Mouse (Mus musculus) hindbrain, embryonic 15.5 days (tissue): ENCODE measurements around the gene Ptpn11. TPM values are rescaled to one million over a fixed set of nuclear protein-coding genes. Genes with fewer than 3 reads are reported as not detected.

Source experiments
- ATAC-seq: fragments of 200-750 bp; cut with Nextera tagmentation; 2 replicates; pipeline ENCODE4 v1.8.0; 2017; ENCODE audit warnings: low read depth, moderate number of reproducible peaks, moderate TSS enrichment; ENCODE audit not compliant: low FRiP score
- H3K27ac ChIP-seq: fragments of 300-500 bp; sonication (generic); replicated peaks from 2 replicates; pipeline ENCODE4 v1.5.1; 2015; ENCODE audit warnings: mild to moderate bottlenecking, inconsistent platforms
- H3K27me3 ChIP-seq: fragments of 300-500 bp; sonication (generic); 2 replicates; pipeline ENCODE4 v1.6.1; 2015; ENCODE audit warnings: control low read depth, inconsistent platforms
- H3K36me3 ChIP-seq: fragments of 300-500 bp; sonication (generic); 2 replicates; pipeline ENCODE4 v1.6.1; 2015; ENCODE audit warnings: control low read depth, inconsistent platforms
- H3K4me1 ChIP-seq: fragments of 300-500 bp; sonication (generic); replicated peaks from 2 replicates; pipeline ENCODE4 v1.6.1; 2015; ENCODE audit warnings: control low read depth, inconsistent platforms
- H3K4me2 ChIP-seq: fragments of 300-500 bp; sonication (generic); 2 replicates; pipeline ENCODE4 v1.6.1; 2015; ENCODE audit warnings: moderate library complexity, mild to moderate bottlenecking, inconsistent platforms
- H3K4me3 ChIP-seq: fragments of 300-500 bp; sonication (generic); 2 replicates; pipeline ENCODE4 v1.5.1; 2015; ENCODE audit warnings: mild to moderate bottlenecking, inconsistent platforms
- H3K9ac ChIP-seq: fragments of 300-500 bp; sonication (generic); 2 replicates; pipeline ENCODE4 v1.6.1; 2015; ENCODE audit warnings: inconsistent platforms
- H3K9me3 ChIP-seq: fragments of 300-500 bp; sonication (generic); 2 replicates; pipeline ENCODE4 v1.6.1; 2016; ENCODE audit warnings: control low read depth, inconsistent platforms
- WGBS: fragments of 180-500 bp; shearing (Covaris S2); methylation state at CpG from one replicate; pipeline ENCODE4 v1.1.7; 2015; 5-methylcytosine and 5-hydroxymethylcytosine counted together
- polyA plus RNA-seq: library from polyadenylated mRNA; unstranded; fragments of >200 nt; fragmentation: Nextera tagmentation; extraction: Ambion mirVana; gene quantifications from 2 replicates; pipeline ENCODE4 v1.2.1, GENCODE M21; 2015

Ptpn11 gene
- polyA plus RNA-seq, 1 experiment from 2014 or later: 20.0 TPM

- Histone ChIP-seq H3K4me1 (peaks cover 55% of the 10 kb centered on the region), H3K36me3 (no peaks in the 10 kb centered on the region), H3K27me3 (no peaks in the 10 kb centered on the region), H3K4me3 (no peak overlapping the region), H3K4me2 (no peak overlapping the region), H3K27ac (peak overlapping the region; percentile 87), H3K9me3 (no peaks in the 10 kb centered on the region), H3K9ac (no peak overlapping the region)
- ATAC-seq: no peak
- 67% methylated on average over 3 of the region's 3 CpGs for WGBS
Observed at GRCm38 (mm10) chr5:121116941-121117340, 74.3 kb downstream of the Ptpn11 start.

GRCm38 (mm10) chr5:121115391-121116157 is 75.6 kb downstream of the Ptpn11 start:
- Histone ChIP-seq H3K36me3 (no peaks in the 10 kb centered on the region), H3K4me2 (peak overlapping the region; percentile 32), H3K4me1 (peaks cover 55% of the 10 kb centered on the region), H3K9me3 (no peaks in the 10 kb centered on the region), H3K9ac (no peak overlapping the region), H3K27ac (peak overlapping the region; percentile 87), H3K27me3 (no peaks in the 10 kb centered on the region), H3K4me3 (no peak overlapping the region)
- peak; percentile 81 for ATAC-seq
- WGBS: 15% methylated on average over 8 of the region's 8 CpGs

GRCm38 (mm10) chr5:121114151-121114550 is 77.0 kb downstream of the Ptpn11 start:
- Histone ChIP-seq H3K9me3 (no peaks in the 10 kb centered on the region), H3K4me3 (no peak overlapping the region), H3K36me3 (no peaks in the 10 kb centered on the region), H3K4me1 (peaks cover 49% of the 10 kb centered on the region), H3K27ac (peak overlapping the region; percentile 87), H3K27me3 (no peaks in the 10 kb centered on the region), H3K4me2 (no peak overlapping the region), H3K9ac (no peak overlapping the region)
- no peak for ATAC-seq
- 73% methylated on average over 14 of the region's 14 CpGs for WGBS

- H3K9ac ChIP-seq: no peak overlapping the region
- no peak overlapping the region for H3K27ac ChIP-seq
- 73% methylated on average over 5 of the region's 5 CpGs for WGBS
- H3K36me3 ChIP-seq: no peaks in the 10 kb centered on the region
- no peak for ATAC-seq
- H3K4me3 ChIP-seq: no peak overlapping the region
- peaks cover 39% of the 10 kb centered on the region for H3K4me1 ChIP-seq
- H3K4me2 ChIP-seq: no peak overlapping the region
- no peaks in the 10 kb centered on the region for H3K9me3 ChIP-seq
- no peaks in the 10 kb centered on the region for H3K27me3 ChIP-seq
Observed at GRCm38 (mm10) chr5:121112390-121112789, 78.8 kb downstream of the Ptpn11 start.

- no peaks in the 10 kb centered on the region for H3K27me3 ChIP-seq
- no peak overlapping the region for H3K9ac ChIP-seq
- H3K27ac ChIP-seq: no peak overlapping the region
- no peaks in the 10 kb centered on the region for H3K9me3 ChIP-seq
- no peak overlapping the region for H3K4me2 ChIP-seq
- H3K4me3 ChIP-seq: no peak overlapping the region
- 90% methylated on average over 18 of the region's 18 CpGs for WGBS
- H3K36me3 ChIP-seq: no peaks in the 10 kb centered on the region
- no peak for ATAC-seq
- H3K4me1 ChIP-seq: peaks cover 31% of the 10 kb centered on the region
Observed at GRCm38 (mm10) chr5:121111106-121111915, 79.9 kb downstream of the Ptpn11 start.

GRCm38 (mm10) chr5:121109185-121109584 is 82.0 kb downstream of the Ptpn11 start:
- Histone ChIP-seq H3K9me3 (no peaks in the 10 kb centered on the region), H3K4me1 (peaks cover 10% of the 10 kb centered on the region), H3K36me3 (no peaks in the 10 kb centered on the region), H3K4me3 (no peak overlapping the region), H3K4me2 (no peak overlapping the region), H3K9ac (no peak overlapping the region), H3K27ac (no peak overlapping the region), H3K27me3 (no peaks in the 10 kb centered on the region)
- WGBS: 84% methylated on average over 7 of the region's 7 CpGs
- ATAC-seq: no peak

GRCm38 (mm10) chr5:121106913-121107312 is 84.3 kb downstream of the Ptpn11 start:
- no peak for ATAC-seq
- H3K27me3 ChIP-seq: no peaks in the 10 kb centered on the region
- 81% methylated on average over 3 of the region's 3 CpGs for WGBS
- H3K9me3 ChIP-seq: no peaks in the 10 kb centered on the region
- H3K4me1 ChIP-seq: no peaks in the 10 kb centered on the region
- no peak overlapping the region for H3K4me2 ChIP-seq
- H3K27ac ChIP-seq: no peak overlapping the region
- no peaks in the 10 kb centered on the region for H3K36me3 ChIP-seq
- no peak overlapping the region for H3K9ac ChIP-seq
- no peak overlapping the region for H3K4me3 ChIP-seq

GRCm38 (mm10) chr5:121100886-121101580 is 90.2 kb downstream of the Ptpn11 start:
- Histone ChIP-seq H3K27ac (no peak overlapping the region), H3K36me3 (no peaks in the 10 kb centered on the region), H3K4me3 (no peak overlapping the region), H3K27me3 (no peaks in the 10 kb centered on the region), H3K4me2 (no peak overlapping the region), H3K4me1 (peaks cover 13% of the 10 kb centered on the region), H3K9me3 (no peaks in the 10 kb centered on the region), H3K9ac (no peak overlapping the region)
- 83% methylated on average over 9 of the region's 9 CpGs for WGBS
- no peak for ATAC-seq

- no peak overlapping the region for H3K4me3 ChIP-seq
- H3K36me3 ChIP-seq: no peaks in the 10 kb centered on the region
- no peak for ATAC-seq
- no peaks in the 10 kb centered on the region for H3K27me3 ChIP-seq
- 53% methylated on average over 2 of the region's 2 CpGs for WGBS
- no peaks in the 10 kb centered on the region for H3K9me3 ChIP-seq
- no peak overlapping the region for H3K4me2 ChIP-seq
- H3K27ac ChIP-seq: no peak overlapping the region
- peaks cover 13% of the 10 kb centered on the region for H3K4me1 ChIP-seq
- H3K9ac ChIP-seq: no peak overlapping the region
Observed at GRCm38 (mm10) chr5:121100095-121100494, 91.1 kb downstream of the Ptpn11 start.

GRCm38 (mm10) chr5:121097970-121098369 is 93.2 kb downstream of the Ptpn11 start:
- WGBS: 79% methylated on average over 4 of the region's 4 CpGs
- Histone ChIP-seq H3K4me3 (no peak overlapping the region), H3K4me1 (peaks cover 13% of the 10 kb centered on the region), H3K4me2 (no peak overlapping the region), H3K9me3 (no peaks in the 10 kb centered on the region), H3K27me3 (no peaks in the 10 kb centered on the region), H3K9ac (no peak overlapping the region), H3K27ac (no peak overlapping the region), H3K36me3 (no peaks in the 10 kb centered on the region)
- no peak for ATAC-seq

- no peak overlapping the region for H3K4me2 ChIP-seq
Observed at GRCm38 (mm10) chr5:121096744-121097143, 94.5 kb downstream of the Ptpn11 start.

GRCm38 (mm10) chr5:121093281-121093680 is 97.9 kb downstream of the Ptpn11 start:
- H3K36me3 ChIP-seq: no peaks in the 10 kb centered on the region
- no peak for ATAC-seq
- H3K9me3 ChIP-seq: no peaks in the 10 kb centered on the region
- H3K4me3 ChIP-seq: no peak overlapping the region
- H3K9ac ChIP-seq: no peak overlapping the region
- no peaks in the 10 kb centered on the region for H3K27me3 ChIP-seq
- H3K4me1 ChIP-seq: peaks cover 11% of the 10 kb centered on the region
- no peak overlapping the region for H3K4me2 ChIP-seq
- WGBS: 64% methylated on average over 3 of the region's 3 CpGs
- no peak overlapping the region for H3K27ac ChIP-seq

More at GRCm38 (mm10) chr5:121096744-121097143, 94.5 kb downstream of the Ptpn11 start:
- Histone ChIP-seq H3K36me3 (no peaks in the 10 kb centered on the region), H3K9me3 (no peaks in the 10 kb centered on the region), H3K9ac (no peak overlapping the region), H3K27ac (no peak overlapping the region), H3K4me1 (peaks cover 13% of the 10 kb centered on the region), H3K27me3 (no peaks in the 10 kb centered on the region), H3K4me3 (no peak overlapping the region)
- WGBS: 95% methylated on average over 5 of the region's 5 CpGs
- ATAC-seq: no peak
